Mouse (Mus musculus) megakaryocyte, adult 5-6 weeks (primary cell): ENCODE data around the gene Tbx3. TPM values are rescaled to one million over a fixed set of nuclear protein-coding genes. Genes with fewer than 3 reads are reported as not detected.

ENCODE experiments used
- ATAC-seq: 2 replicates; pipeline ENCODE4 v1.8.0; 2016; ENCODE audit warnings: mild to moderate bottlenecking, inconsistent platforms; ENCODE audit not compliant: poor library complexity, severe bottlenecking
- total RNA-seq, 2 experiments: library from RNA; stranded (forward) in 1 of 2; stranded (reverse) in 1 of 2; fragments of 153-499, 151-499 nt in 1 of 2; fragments of 221-1000, 200-1000 nt in 1 of 2; gene quantifications; 2 replicates each; pipeline versions ENCODE4 v1.2.3 to v1.2.4; 2015 to 2017

Tbx3 gene
- total RNA-seq, 2 experiments from 2014 or later = not detected

DNA sequence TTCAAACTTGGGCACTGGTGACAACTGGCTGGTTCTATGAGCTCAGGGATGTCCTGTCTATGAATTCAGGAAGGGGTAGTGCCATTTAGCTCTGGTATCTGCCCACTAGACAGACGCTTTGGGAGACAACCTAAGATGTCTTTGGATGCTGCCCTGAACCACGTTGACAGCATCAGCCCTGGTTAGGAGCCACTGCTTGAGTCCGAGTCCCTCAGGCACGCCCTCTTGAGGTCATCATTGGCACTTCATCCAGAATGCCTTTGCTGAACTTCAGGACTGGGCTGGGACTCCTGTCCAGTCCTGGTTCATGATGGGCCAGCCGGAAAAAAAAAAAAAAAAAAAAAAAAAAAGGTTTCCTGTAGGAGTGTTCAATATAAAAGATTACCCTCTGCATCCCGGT, 22.0 kb downstream of the Tbx3 start:
- no peak for ATAC-seq

DNA sequence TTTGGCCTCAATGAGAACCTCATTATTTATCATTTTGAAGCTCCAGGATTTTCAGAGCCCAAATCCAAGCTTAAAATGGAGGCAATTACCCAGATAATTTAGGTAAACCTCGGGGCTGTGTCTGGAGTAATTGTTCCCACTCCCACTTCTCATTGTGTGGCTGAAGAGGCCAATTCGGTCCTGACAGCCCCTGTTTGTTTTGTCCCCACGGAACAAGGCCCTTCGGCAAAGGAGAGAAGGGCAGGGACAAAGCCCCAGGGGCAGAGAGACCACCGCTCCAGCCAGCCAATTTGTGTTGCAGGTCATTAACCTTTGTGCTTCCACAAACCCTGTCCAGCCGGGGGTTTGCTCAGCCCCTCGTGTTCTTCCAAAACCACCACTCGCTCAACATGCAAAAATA, 24.4 kb downstream of the Tbx3 start:
- no peak for ATAC-seq

DNA sequence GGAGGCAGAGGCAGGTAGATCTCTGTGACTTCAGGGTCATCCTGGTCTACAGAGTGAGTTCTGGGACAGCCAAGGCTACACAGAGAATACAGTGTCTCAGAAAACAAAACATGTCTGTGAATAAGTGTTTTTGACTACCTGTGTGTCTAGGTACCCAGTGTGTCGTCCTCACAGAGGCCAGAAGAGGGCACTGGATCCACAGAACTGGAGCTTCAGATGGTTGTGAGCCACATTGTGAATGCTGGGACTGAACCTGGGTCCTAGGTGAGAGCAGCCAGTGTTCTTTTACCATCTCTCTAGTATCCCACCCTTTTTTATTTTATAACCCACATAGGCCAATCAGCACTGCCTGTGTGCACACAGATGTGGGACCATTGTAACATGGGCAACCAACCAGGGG, 32.6 kb downstream of the Tbx3 start:
- ATAC-seq = no peak

DNA sequence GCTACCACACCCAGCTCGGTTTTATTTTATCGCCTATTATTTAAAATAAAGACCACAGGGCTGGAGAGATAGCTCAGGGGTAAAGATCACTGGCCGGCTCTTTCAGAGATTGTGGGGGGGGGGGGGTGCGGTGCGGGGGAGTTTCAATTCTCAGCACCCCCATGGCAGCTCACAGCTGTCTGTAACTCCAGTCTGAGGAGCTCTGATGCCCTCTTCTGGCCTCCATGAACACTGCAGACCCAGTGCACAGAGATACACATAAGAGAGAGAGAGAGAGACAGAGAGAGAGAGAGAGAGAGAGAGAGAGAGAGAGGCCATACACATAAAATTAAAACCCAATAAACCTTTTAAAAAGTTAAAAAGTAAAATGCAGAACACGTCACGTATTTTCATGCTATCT, 34.4 kb downstream of the Tbx3 start:
- no peak for ATAC-seq

DNA sequence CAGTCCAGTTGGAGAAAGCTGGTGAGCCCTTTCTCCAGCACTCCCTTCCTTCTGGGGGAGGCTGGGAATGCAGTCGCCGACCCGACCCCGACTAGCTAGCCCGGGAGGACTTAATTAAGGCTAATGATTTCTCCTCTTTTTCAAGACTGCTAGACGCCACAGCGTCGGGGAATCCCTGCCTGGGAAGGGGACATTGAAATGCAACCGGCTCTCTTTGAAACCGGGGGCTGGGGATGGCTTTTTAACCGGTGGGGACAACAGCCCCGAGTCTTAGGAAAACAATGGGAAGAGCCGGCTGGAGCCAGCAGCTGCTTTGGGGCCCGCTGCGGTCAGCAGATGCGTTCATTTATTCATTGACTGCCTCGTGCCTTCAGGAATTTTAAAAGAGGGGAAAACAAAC, 36.0 kb downstream of the Tbx3 start:
- ATAC-seq = no peak

DNA sequence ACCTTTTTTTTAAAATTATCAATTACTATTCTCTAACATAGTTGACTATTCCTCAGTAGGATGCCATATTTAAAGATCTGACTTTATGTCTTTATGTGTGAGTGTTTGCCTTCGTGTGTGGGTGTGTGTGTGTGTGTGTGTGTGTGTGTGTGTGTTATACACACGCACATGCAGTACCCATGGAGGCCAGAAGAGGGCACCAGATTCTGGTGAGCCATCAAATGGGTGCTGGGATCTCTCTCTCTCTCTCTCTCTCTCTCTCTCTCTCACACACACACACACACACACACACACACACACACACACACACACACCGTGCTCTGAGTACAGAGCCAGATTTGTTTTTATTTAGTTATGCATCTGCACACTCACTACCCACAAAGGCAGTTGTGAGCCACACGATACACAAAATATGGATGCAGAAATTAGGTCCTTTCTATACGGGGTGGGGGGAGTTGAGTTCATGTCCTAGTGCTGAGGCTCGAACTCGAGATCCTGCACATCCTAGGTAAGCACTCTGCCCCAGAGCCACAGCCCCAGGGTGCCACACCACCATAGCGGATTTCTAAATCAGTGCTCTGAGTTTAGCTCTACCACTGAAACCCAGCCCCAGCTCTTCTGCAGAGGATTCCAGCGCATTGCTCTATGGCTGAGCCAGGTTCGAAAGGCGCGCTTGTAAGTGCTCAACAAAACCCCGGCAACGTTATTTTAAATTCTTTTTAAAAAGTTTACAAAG, 38.5 kb downstream of the Tbx3 start:
- ATAC-seq = no peak

DNA sequence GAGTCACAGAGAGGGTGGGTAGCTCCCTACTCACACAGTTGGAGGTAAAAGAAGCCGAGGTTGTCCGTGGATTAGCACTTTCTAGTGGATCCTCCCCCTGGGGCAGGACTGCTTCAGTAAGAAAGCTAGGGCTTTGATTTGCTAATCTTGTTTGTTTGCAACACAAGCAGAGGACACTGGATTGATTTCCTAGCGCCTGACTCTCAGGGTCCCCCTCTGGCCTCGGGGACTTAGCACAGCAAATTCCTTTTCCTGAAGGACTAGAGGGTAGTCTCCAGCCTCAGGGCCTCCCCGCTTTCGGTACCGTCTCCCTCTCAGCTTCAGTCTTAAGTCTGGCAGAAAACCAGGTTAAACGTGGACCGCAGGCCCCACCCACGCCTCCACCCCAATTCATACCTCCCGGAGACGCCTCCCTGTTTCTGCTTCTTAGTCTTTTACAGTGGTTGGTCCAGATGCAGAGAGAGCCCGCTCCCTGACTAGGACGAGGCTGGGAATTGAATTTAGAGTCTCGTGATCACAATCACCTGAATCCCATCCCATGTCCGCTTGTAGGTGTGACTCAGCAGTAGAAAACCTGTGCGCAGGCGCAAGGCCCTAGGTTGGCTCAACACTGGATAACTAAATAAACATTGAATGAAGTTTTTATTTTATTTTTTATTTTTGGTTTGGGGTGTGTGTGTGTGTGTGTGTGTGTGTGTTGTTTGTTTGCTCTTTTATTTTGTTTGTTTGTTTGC, 39.5 kb downstream of the Tbx3 start:
- ATAC-seq = no peak

DNA sequence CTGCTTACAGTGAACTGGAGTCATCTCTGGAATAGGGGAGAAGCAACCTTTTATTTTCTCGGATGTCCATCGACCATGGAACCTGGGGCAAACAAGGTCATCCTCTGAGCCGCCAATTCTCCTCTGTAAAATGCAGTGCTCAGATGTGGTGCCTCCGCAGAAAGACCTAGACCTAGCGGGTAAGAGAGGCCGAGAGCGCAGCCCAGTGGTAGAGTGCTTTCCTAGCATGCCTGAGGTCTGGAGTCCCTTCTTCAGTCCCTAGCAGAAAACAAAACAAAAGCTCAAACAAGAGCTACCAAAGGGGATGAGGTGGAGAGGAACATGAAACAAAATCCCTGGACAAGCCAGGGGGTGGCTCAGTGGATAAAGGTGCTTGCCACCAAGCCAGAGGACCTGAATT, 40.3 kb downstream of the Tbx3 start:
- ATAC-seq = no peak

DNA sequence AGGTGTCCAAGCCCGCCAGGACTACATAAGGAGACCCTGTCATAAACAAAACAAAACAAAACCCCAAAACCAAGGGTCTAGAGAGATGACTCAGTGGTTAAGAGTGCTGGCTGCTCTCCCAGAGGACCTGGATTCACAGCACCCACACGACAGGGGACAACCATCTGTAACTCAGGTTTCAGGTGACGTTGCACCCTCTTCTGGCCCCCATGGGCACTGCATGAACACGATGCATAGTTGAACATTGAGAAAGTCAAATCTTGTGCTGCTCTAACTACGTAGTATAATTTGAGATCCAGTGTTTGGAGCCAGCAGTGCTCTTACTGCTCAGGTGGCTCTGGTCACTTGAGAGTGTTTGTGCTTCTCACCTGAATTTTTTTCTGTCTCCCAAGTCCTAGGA, 41.2 kb downstream of the Tbx3 start:
- no peak for ATAC-seq

DNA sequence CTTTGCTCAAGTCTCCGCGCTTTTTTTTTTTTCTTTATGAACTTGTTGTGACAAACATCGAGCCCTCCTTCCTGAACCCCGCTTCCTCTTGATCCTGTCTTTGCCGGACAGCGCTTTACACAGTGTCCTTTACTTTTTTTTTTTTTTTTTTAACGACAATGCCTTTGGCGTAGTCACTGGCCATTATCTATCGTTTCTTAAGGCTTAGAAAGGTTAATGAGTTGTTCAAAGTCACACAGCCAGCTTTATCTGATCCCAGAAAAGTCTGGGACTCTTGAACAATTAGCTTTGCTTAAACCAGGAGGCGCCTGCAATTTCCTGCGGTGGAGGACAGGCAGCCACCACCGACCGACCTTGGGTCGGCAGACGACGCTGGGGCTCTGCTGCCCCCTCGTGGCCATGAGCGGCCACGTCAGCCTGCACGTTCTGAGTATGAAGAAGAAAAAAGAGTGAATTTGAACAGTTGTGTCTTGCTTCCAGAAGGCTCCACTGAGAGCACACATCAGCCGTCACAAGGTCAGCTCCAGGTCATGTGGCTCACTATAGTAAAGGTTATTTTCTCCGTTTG, 42.3 kb downstream of the Tbx3 start:
- ATAC-seq = peak; percentile 70; the same call in 1 of the 2 replicates

DNA sequence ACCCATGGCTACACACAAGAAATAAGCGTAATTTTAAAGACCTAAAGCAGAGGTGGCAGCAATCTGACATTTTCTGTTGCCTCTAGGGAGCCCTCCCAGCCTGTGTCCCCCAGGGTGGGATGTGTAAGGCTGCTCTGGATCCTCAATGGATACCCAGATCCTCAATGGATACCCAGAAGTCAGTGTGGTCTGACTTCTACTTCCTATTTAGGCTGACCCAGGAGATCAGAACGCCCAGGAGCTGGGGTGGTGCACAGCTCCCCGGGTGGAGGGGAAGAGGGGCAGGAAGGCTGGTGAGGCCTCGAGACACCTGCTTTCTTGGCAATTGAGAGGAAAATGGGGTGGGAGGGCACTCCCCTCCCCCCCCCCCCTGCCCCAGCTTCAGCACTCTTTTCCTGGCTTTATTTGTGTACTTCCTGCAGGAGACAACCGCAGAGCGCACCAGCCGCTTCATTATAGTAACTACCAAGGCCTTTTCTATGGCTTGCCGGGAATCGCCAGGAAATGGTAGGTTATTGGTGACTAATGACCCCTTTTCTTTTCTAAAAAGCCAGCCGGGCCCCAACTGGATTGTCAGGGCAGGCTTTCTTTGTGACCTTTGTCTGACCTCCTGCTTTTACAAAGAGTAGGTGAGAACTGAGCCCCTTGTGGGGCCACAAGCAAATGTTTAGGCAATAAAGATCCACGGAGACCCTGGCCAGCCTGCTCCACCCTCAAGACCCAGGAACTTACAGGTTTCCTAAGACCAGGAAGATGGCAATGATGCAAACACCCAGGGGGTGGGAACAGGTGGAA, 50.2 kb downstream of the Tbx3 start:
- ATAC-seq = no peak

DNA sequence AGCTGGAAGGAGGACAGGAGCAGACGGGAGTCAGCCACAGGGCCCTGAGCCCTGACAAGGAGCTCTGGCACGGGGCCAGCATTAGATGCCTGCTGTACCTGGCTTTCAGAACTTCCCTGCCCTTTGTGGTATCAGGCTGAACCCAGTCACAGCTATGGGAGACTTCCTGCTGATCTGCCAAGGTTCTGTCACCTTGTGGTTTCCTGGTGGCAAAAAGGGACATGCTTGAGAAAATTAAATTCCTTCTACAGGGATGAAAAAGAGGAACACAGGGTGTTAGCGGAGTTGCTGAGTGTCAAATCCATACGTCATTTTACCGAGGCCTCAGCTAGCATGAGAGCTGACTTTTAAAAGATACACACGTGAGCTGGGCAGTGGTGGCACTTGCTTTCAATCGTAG, 62.5 kb downstream of the Tbx3 start:
- ATAC-seq = no peak

Other genes starting within 250 kb of the Tbx3 start
- gene Tbx5, start 162.0 kb downstream of the Tbx3 start, total RNA-seq (2015) = not detected in 2 replicates
- gene Tbx5, start 162.0 kb downstream of the Tbx3 start, total RNA-seq (2017) = not detected in 2 replicates